Mouse (Mus musculus): ENCODE results near the gene Ppm1g. TPM values are rescaled to one million over a fixed set of nuclear protein-coding genes. Genes with fewer than 3 reads are reported as not detected.

The Ppm1g gene
- polyA plus RNA-seq, 1 experiment = 67.4 TPM

GRCm38 (mm10) chr5:31201742-31202590, 18.5 kb downstream of the Ppm1g start, which contains the start of gene Zfp513:
Gene Zfp513, minus strand, starts transcription at chr5:31202303.
- TF ChIP-seq POLR2A (IDR thresholded peaks at IDR 0.05; ENCODE audit: borderline replicate concordance, extremely low read depth, low read depth, low read length) = peak; percentile 93
- no peak for TF ChIP-seq CTCF (IDR thresholded peaks at IDR 0.05; ENCODE audit: insufficient read depth, low read length)
- DNase-seq = peak; percentile 92
- WGBS = under 1% methylated on average over 53 of the region's 53 CpGs

GRCm38 (mm10) chr5:31201042-31201741, 19.3 kb downstream of the Ppm1g start:
- H3K4me3 ChIP-seq (replicated peaks; ENCODE audit: extremely low read depth, low read depth, low read length) = peak overlapping the region; percentile 80
- DNase-seq = no peak
- no peaks in the 10 kb centered on the region; the same call in 1 of the 2 replicates for H3K4me1 ChIP-seq (ENCODE audit: control insufficient read depth, insufficient read depth, low read length)
- WGBS = 10% methylated on average over 13 of the region's 13 CpGs
- TF ChIP-seq CTCF (IDR thresholded peaks at IDR 0.05; ENCODE audit: insufficient read depth, low read length) (no peak), POLR2A (IDR thresholded peaks at IDR 0.05; ENCODE audit: borderline replicate concordance, extremely low read depth, low read depth, low read length) (no peak)

More at GRCm38 (mm10) chr5:31201742-31202590, 18.5 kb downstream of the Ppm1g start, which contains the start of gene Zfp513:
- H3K4me1 ChIP-seq (ENCODE audit: control insufficient read depth, insufficient read depth, low read length) = no peaks in the 10 kb centered on the region; the same call in 1 of the 2 replicates
- H3K4me3 ChIP-seq (replicated peaks; ENCODE audit: extremely low read depth, low read depth, low read length) = peak within 1 kb of the TSS; percentile 83

- no peak overlapping the region for H3K4me3 ChIP-seq (replicated peaks; ENCODE audit: extremely low read depth, low read depth, low read length)
- TF ChIP-seq CTCF (IDR thresholded peaks at IDR 0.05; ENCODE audit: insufficient read depth, low read length) (no peak), POLR2A (IDR thresholded peaks at IDR 0.05; ENCODE audit: borderline replicate concordance, extremely low read depth, low read depth, low read length) (peak; percentile 33; the same call in 1 of the 2 replicates)
- no peak for DNase-seq
- whole genome bisulfite sequencing = 88% methylated on average over 27 of the region's 27 CpGs
- no peaks in the 10 kb centered on the region; the same call in 1 of the 2 replicates for H3K4me1 ChIP-seq (ENCODE audit: control insufficient read depth, insufficient read depth, low read length)
Measured at GRCm38 (mm10) chr5:31200327-31200768, 20.1 kb downstream of the Ppm1g start.

GRCm38 (mm10) chr5:31199893-31200292, 20.6 kb downstream of the Ppm1g start:
- 73% methylated on average over 9 of the region's 9 CpGs for WGBS

GRCm38 (mm10) chr5:31199321-31199892, 21.1 kb downstream of the Ppm1g start:
- DNase-seq = no peak
- no peaks in the 10 kb centered on the region; the same call in 1 of the 2 replicates for H3K4me1 ChIP-seq (ENCODE audit: control insufficient read depth, insufficient read depth, low read length)
- TF ChIP-seq POLR2A (IDR thresholded peaks at IDR 0.05; ENCODE audit: borderline replicate concordance, extremely low read depth, low read depth, low read length) (no peak), CTCF (IDR thresholded peaks at IDR 0.05; ENCODE audit: insufficient read depth, low read length) (no peak)
- WGBS = 91% methylated on average over 19 of the region's 19 CpGs
- no peak overlapping the region for H3K4me3 ChIP-seq (replicated peaks; ENCODE audit: extremely low read depth, low read depth, low read length)

More at GRCm38 (mm10) chr5:31199893-31200292, 20.6 kb downstream of the Ppm1g start:
- no peak for DNase-seq
- TF ChIP-seq CTCF (IDR thresholded peaks at IDR 0.05; ENCODE audit: insufficient read depth, low read length) (no peak), POLR2A (IDR thresholded peaks at IDR 0.05; ENCODE audit: borderline replicate concordance, extremely low read depth, low read depth, low read length) (peak; percentile 15; the same call in 1 of the 2 replicates)
- Histone ChIP-seq H3K4me3 (replicated peaks; ENCODE audit: extremely low read depth, low read depth, low read length) (no peak overlapping the region), H3K4me1 (ENCODE audit: control insufficient read depth, insufficient read depth, low read length) (no peaks in the 10 kb centered on the region; the same call in 1 of the 2 replicates)

- 82% methylated on average over 5 of the region's 5 CpGs for WGBS
- TF ChIP-seq CTCF (IDR thresholded peaks at IDR 0.05; ENCODE audit: insufficient read depth, low read length) (no peak), POLR2A (IDR thresholded peaks at IDR 0.05; ENCODE audit: borderline replicate concordance, extremely low read depth, low read depth, low read length) (no peak)
- Histone ChIP-seq H3K4me3 (replicated peaks; ENCODE audit: extremely low read depth, low read depth, low read length) (no peak overlapping the region), H3K4me1 (ENCODE audit: control insufficient read depth, insufficient read depth, low read length) (peaks cover 3% of the 10 kb centered on the region)
- DNase-seq = no peak
Measured at GRCm38 (mm10) chr5:31198616-31199320, 21.7 kb downstream of the Ppm1g start.

GRCm38 (mm10) chr5:31198170-31198569, 22.3 kb downstream of the Ppm1g start:
- no peak for DNase-seq
- Histone ChIP-seq H3K4me1 (ENCODE audit: control insufficient read depth, insufficient read depth, low read length) (peaks cover 4% of the 10 kb centered on the region), H3K4me3 (replicated peaks; ENCODE audit: extremely low read depth, low read depth, low read length) (no peak overlapping the region)
- TF ChIP-seq POLR2A (IDR thresholded peaks at IDR 0.05; ENCODE audit: borderline replicate concordance, extremely low read depth, low read depth, low read length) = no peak
- no peak for TF ChIP-seq CTCF (IDR thresholded peaks at IDR 0.05; ENCODE audit: insufficient read depth, low read length)
- whole genome bisulfite sequencing = 73% methylated on average over 9 of the region's 9 CpGs

- WGBS = 93% methylated on average over 12 of the region's 12 CpGs
- Histone ChIP-seq H3K4me1 (ENCODE audit: control insufficient read depth, insufficient read depth, low read length) (peaks cover 4% of the 10 kb centered on the region), H3K4me3 (replicated peaks; ENCODE audit: extremely low read depth, low read depth, low read length) (no peak overlapping the region)
- no peak for TF ChIP-seq CTCF (IDR thresholded peaks at IDR 0.05; ENCODE audit: insufficient read depth, low read length)
- TF ChIP-seq POLR2A (IDR thresholded peaks at IDR 0.05; ENCODE audit: borderline replicate concordance, extremely low read depth, low read depth, low read length) = peak; percentile 26; the same call in 1 of the 2 replicates
- no peak for DNase-seq
Measured at GRCm38 (mm10) chr5:31197072-31197471, 23.4 kb downstream of the Ppm1g start.

Data from lung, adult 2 months (tissue).